Mouse (Mus musculus) CH12.LX (cell line): ENCODE measurements at regions not wholly inside any gene's neighbourhood (a gene's known extent, or its start where the extent isn't known, plus 50 kb on each side); places are given as distances from the start of the nearest gene placed in this dataset.

Experiments
- DNase-seq: peaks from one replicate; pipeline ENCODE4 v3.0.0-alpha.2; 2013; ENCODE audit errors: extremely low read depth
- H3K27ac ChIP-seq: 2 replicates; pipeline ENCODE4 v1.5.1; 2012; ENCODE audit warnings: low read depth, mild to moderate bottlenecking, control low read depth, moderate library complexity; ENCODE audit not compliant: insufficient read depth
- H3K27me3 ChIP-seq: replicated peaks from 2 replicates; pipeline ENCODE3; 2012; ENCODE audit warnings: inconsistent platforms
- H3K36me3 ChIP-seq, 2 experiments: replicated peaks in 1 of 2; 2 replicates each; pipeline versions ENCODE3 to v1.6.1; 2012; ENCODE audit warnings: inconsistent platforms in 1 of 2, low read length in 1 of 2, mild to moderate bottlenecking in 1 of 2, mixed read lengths in 1 of 2, moderate library complexity in 1 of 2; ENCODE audit not compliant: control insufficient read depth in 1 of 2, insufficient read depth in 1 of 2
- H3K4me1 ChIP-seq, 2 experiments: 2 replicates each; pipeline ENCODE4 v1.6.1; 2012; ENCODE audit warnings: inconsistent platforms in 1 of 2, moderate library complexity in 1 of 2; ENCODE audit not compliant: insufficient read depth in 2 of 2, control insufficient read depth in 1 of 2
- H3K4me2 ChIP-seq: 2 replicates; pipeline ENCODE4 v1.6.1; 2012; ENCODE audit warnings: low read depth, mild to moderate bottlenecking, control low read depth; ENCODE audit not compliant: poor library complexity, insufficient read depth, severe bottlenecking
- H3K4me3 ChIP-seq, 3 experiments: fragments of 150-350 bp in 1 of 3; sonication (generic) in 1 of 3; replicated peaks in 1 of 3; 2 replicates each; pipeline versions ENCODE3 to v1.5.1; 2011 to 2012; ENCODE audit warnings: low read depth in 2 of 3, low read length in 2 of 3, mild to moderate bottlenecking in 2 of 3, moderate library complexity in 2 of 3, control low read depth in 1 of 3, improper control_type of control experiment in 1 of 3, inconsistent platforms in 1 of 3, mixed read lengths in 1 of 3; ENCODE audit not compliant: poor library complexity in 1 of 3
- H3K79me2 ChIP-seq: replicated peaks from 2 replicates; pipeline ENCODE4 v1.6.1; 2012; ENCODE audit warnings: mild to moderate bottlenecking, moderate library complexity; ENCODE audit not compliant: control insufficient read depth, poor library complexity, insufficient read depth, severe bottlenecking; ENCODE audit errors: extremely low read depth
- H3K9ac ChIP-seq: 2 replicates; pipeline ENCODE4 v1.6.1; 2012; ENCODE audit warnings: low read depth, mild to moderate bottlenecking, control low read depth, moderate library complexity; ENCODE audit not compliant: insufficient read depth
- H3K9me3 ChIP-seq: replicated peaks from 2 replicates; pipeline ENCODE3; 2012; ENCODE audit warnings: low read length, inconsistent platforms, mixed read lengths
- BHLHE40 ChIP-seq: IDR thresholded peaks from 2 replicates; pipeline ENCODE4 v1.6.1; 2011; ENCODE audit warnings: mild to moderate bottlenecking, low read depth, low read length, improper control_type of control experiment
- CHD1 ChIP-seq: IDR thresholded peaks from 2 replicates; pipeline ENCODE4 v1.6.1; 2012; ENCODE audit warnings: low read depth, low read length, improper control_type of control experiment, inconsistent platforms
- CHD2 ChIP-seq: IDR thresholded peaks from 2 replicates; pipeline ENCODE4 v1.6.1; 2011; ENCODE audit warnings: low read length, improper control_type of control experiment
- E2F4 ChIP-seq: IDR thresholded peaks from 2 replicates; pipeline ENCODE4 v1.6.1; 2011; ENCODE audit warnings: low read depth, low read length, improper control_type of control experiment; ENCODE audit not compliant: insufficient replicate concordance
- EP300 ChIP-seq: IDR thresholded peaks from 2 replicates; pipeline ENCODE4 v1.6.1; 2011; ENCODE audit warnings: low read length, improper control_type of control experiment
- HCFC1 ChIP-seq: IDR thresholded peaks from 2 replicates; pipeline ENCODE4 v1.6.1; 2012; ENCODE audit warnings: low read depth, mild to moderate bottlenecking, inconsistent platforms, low read length, improper control_type of control experiment
- IRF4 ChIP-seq: IDR thresholded peaks from 2 replicates; pipeline ENCODE4 v1.6.1; 2014; ENCODE audit warnings: low read depth, mild to moderate bottlenecking, inconsistent platforms, low read length, improper control_type of control experiment
- JUND ChIP-seq: conservative IDR thresholded peaks from 2 replicates; pipeline ENCODE4 v1.6.1; 2011; ENCODE audit warnings: low read depth, low read length, improper control_type of control experiment
- KAT2A ChIP-seq: IDR thresholded peaks from 2 replicates; pipeline ENCODE4 v1.6.1; 2012; ENCODE audit warnings: low read length, improper control_type of control experiment, inconsistent platforms; ENCODE audit not compliant: insufficient replicate concordance
- MAZ ChIP-seq: IDR thresholded peaks from 2 replicates; pipeline ENCODE4 v1.6.1; 2012; ENCODE audit warnings: low read depth, mild to moderate bottlenecking, inconsistent platforms, low read length, improper control_type of control experiment, moderate library complexity
- RCOR1 ChIP-seq: conservative IDR thresholded peaks from 2 replicates; pipeline ENCODE4 v1.6.1; 2012; ENCODE audit warnings: low read depth, mild to moderate bottlenecking, inconsistent platforms, low read length, improper control_type of control experiment
- SIN3A ChIP-seq: IDR thresholded peaks from 2 replicates; pipeline ENCODE4 v1.6.1; 2012; ENCODE audit warnings: low read length, improper control_type of control experiment, inconsistent platforms
- TCF12 ChIP-seq: IDR thresholded peaks from 2 replicates; pipeline ENCODE4 v1.6.1; 2014; ENCODE audit warnings: low read depth, mild to moderate bottlenecking, inconsistent platforms, low read length, improper control_type of control experiment
- UBTF ChIP-seq: IDR thresholded peaks from 2 replicates; pipeline ENCODE4 v1.6.1; 2012; ENCODE audit warnings: low read depth, mild to moderate bottlenecking, inconsistent platforms, low read length, improper control_type of control experiment, moderate library complexity
- USF1 ChIP-seq: IDR thresholded peaks from 2 replicates; pipeline ENCODE4 v1.6.1; 2014; ENCODE audit warnings: low read depth, mild to moderate bottlenecking, inconsistent platforms, low read length, improper control_type of control experiment
- USF2 ChIP-seq: conservative IDR thresholded peaks from 2 replicates; pipeline ENCODE4 v1.6.1; 2011; ENCODE audit warnings: low read depth, low read length, improper control_type of control experiment
- ZKSCAN1 ChIP-seq: IDR thresholded peaks from 2 replicates; pipeline ENCODE4 v1.6.1; 2012; ENCODE audit warnings: low read depth, inconsistent platforms, low read length, improper control_type of control experiment, borderline replicate concordance
- ZNF384 ChIP-seq: IDR thresholded peaks from 2 replicates; pipeline ENCODE4 v1.6.1; 2012; ENCODE audit warnings: low read depth, low read length, improper control_type of control experiment, inconsistent platforms
- dilution Hi-C: fragments of 300-500 bp; cut with MboI; formaldehyde crosslinking; loops from 2 replicates; pipeline ENCODE4 v1.14.3; 2020; ENCODE audit warnings: low sequenced_read_pairs; ENCODE audit not compliant: extremely low pct_unique_long_range_greater_than_20kb, extremely low pct_ligation_motif_present
- in situ Hi-C: fragments of 300-500 bp; cut with MboI; formaldehyde crosslinking; loops from 3 replicates; pipeline ENCODE4 v1.14.3; 2019; ENCODE audit warnings: low sequenced_read_pairs, low pct_ligation_motif_present, low pct_unique_long_range_greater_than_20kb, mixed read lengths

- dilution Hi-C loops (no loop called here), in situ Hi-C loops (no loop called here)
- H3K27ac ChIP-seq = no peak overlapping the region
- no peak overlapping the region for H3K9ac ChIP-seq
- H3K9me3 ChIP-seq = peaks cover 8% of the 10 kb centered on the region
- no peak for TF ChIP-seq BHLHE40
- H3K4me1 ChIP-seq = no peaks in the 10 kb centered on the region
- H3K4me2 ChIP-seq = no peak overlapping the region
- no peaks in the 10 kb centered on the region for H3K79me2 ChIP-seq
- peaks cover 13% of the 10 kb centered on the region for H3K27me3 ChIP-seq
- H3K36me3 ChIP-seq = no peaks in the 10 kb centered on the region
- no peak overlapping the region for H3K4me3 ChIP-seq
- DNase-seq = no peak
Observed at GRCm38 (mm10) chr1:190481071-190481470, 310.6 kb upstream of the Prox1 start.

- H3K4me2 ChIP-seq = no peak overlapping the region
- H3K9ac ChIP-seq = no peak overlapping the region
- H3K9me3 ChIP-seq = peaks cover 8% of the 10 kb centered on the region
- no peaks in the 10 kb centered on the region for H3K36me3 ChIP-seq
- no peak overlapping the region for H3K27ac ChIP-seq
- no peak for DNase-seq
- H3K27me3 ChIP-seq = peaks cover 9% of the 10 kb centered on the region
- in situ Hi-C loops (no loop called here), dilution Hi-C loops (no loop called here)
- H3K4me3 ChIP-seq = no peak overlapping the region
- no peaks in the 10 kb centered on the region for H3K4me1 ChIP-seq
- TF ChIP-seq USF2 = no peak
- no peak for TF ChIP-seq KAT2A
- no peak for TF ChIP-seq EP300
- no peak for TF ChIP-seq ZKSCAN1
- TF ChIP-seq TCF12 = no peak
- no peak for TF ChIP-seq E2F4
- no peak for TF ChIP-seq CHD2
- TF ChIP-seq IRF4 = no peak
- no peak for TF ChIP-seq ZNF384
- TF ChIP-seq SIN3A = no peak
- TF ChIP-seq UBTF = no peak
- no peak for TF ChIP-seq HCFC1
- no peak for TF ChIP-seq RCOR1
- TF ChIP-seq USF1 = no peak
- TF ChIP-seq MAZ = no peak
- no peak for TF ChIP-seq CHD1
- no peak for TF ChIP-seq BHLHE40
- no peak for TF ChIP-seq JUND
- no peaks in the 10 kb centered on the region for H3K79me2 ChIP-seq
Observed at GRCm38 (mm10) chr1:190480601-190481000, 310.1 kb upstream of the Prox1 start.
